Mouse (Mus musculus) spleen, postnatal 10 days (tissue): Measurements from ENCODE around the gene Cldnd2.

ENCODE experiments used
- DNase-seq, 2 experiments: peaks; one replicate each; pipeline ENCODE4 v3.0.0; 2021 to 2022; ENCODE audit warnings: low spot score in 2 of 2

The Cldnd2 gene

DNA sequence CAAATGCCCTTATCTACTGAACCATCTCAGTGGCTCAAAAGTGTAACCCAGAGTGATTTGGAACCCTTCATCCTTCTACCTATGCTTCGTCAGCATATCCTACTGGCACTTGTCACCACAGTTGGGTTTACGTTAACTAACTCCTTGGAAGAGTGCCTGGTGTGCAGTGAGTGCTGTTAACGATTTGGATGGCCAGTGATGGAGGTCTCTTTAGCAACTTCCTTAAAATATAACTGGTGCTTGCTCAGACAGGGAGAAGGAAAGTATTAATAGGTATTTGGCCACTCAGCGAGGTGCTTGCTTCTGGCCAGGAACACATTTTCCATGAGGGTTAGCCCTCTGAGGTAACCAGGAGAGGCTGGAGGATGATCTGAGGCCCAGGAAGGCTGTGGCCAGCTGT is 7.2 kb downstream of the Cldnd2 start:
- DNase-seq = no peak

DNA sequence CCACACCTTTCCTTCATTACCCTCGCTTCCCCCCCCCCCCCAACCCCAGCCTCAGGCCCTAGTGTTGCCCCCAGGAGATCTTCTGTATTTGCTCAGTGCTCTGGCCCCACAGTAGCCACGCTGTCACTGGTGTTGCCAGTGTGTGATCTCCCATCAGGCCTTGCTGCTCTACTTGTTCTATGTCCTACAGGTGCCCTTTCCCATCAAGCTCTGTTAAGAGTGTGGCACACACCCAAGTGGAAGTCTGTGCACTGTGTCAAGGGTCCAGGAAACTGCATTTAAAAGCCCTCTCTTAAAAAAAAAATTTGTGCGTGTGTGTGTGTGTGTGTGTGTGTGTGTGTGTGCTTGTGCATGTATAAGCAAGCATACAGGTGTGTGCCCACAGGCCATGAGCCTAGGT is 7.7 kb downstream of the Cldnd2 start:
- DNase-seq = no peak

DNA sequence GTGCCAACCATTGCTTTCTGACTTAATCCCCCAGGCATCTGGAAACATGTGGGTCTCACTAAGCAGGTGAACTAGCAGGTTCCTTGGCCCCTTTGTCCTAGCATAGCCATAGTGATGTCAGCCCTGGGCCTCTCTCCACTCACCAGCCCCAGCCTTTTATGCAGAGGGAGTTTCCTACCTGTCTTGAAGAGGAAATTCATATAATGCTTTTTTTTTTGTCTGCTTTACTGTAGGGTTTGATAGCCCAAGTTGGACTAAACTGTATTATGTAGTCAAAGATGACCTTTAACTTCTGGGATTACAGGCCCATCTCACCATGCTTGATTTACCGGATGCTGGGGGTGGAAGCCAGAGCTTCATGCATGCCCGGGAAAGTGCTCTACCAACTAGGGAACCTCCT is 9.2 kb downstream of the Cldnd2 start:
- no peak for DNase-seq

DNA sequence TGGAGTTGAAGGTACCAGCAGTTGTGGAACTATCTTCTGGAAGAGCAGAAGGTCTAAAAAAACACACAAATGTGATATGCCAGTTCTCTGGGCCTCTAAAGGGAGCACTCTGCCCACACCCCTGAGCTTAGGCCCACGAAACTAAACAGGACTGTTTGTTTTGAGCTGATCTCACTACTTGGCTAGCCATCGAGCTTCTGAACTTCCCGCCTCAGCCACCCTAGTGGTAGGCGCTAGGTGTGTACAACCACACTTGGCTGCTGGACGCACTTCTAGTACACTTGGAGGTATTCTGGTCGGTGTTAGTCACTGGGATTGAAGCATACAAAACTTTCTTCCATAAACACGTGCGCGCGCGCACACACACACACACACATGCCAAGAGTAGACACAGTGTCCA is 11.1 kb downstream of the Cldnd2 start:
- DNase-seq = no peak

DNA sequence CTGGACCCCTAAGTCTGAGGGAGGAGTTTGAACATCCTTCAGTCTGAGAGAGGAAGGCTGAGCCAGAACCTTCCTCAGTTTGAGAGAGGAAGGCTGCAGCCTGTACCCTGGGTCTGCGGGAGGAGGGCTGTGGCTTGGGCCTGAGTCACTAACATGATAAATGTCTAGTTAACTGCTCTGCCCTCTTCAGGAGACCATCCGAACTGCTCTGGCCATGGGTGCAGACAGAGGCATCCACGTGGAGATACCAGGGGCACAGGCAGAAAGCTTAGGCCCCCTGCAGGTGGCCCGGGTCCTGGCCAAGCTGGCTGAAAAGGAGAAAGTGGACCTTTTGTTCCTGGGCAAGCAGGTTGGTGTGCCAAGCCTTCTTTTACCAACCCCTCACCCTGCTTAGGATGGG is 12.0 kb downstream of the Cldnd2 start:
- DNase-seq = peak; percentile 27 to 76

DNA sequence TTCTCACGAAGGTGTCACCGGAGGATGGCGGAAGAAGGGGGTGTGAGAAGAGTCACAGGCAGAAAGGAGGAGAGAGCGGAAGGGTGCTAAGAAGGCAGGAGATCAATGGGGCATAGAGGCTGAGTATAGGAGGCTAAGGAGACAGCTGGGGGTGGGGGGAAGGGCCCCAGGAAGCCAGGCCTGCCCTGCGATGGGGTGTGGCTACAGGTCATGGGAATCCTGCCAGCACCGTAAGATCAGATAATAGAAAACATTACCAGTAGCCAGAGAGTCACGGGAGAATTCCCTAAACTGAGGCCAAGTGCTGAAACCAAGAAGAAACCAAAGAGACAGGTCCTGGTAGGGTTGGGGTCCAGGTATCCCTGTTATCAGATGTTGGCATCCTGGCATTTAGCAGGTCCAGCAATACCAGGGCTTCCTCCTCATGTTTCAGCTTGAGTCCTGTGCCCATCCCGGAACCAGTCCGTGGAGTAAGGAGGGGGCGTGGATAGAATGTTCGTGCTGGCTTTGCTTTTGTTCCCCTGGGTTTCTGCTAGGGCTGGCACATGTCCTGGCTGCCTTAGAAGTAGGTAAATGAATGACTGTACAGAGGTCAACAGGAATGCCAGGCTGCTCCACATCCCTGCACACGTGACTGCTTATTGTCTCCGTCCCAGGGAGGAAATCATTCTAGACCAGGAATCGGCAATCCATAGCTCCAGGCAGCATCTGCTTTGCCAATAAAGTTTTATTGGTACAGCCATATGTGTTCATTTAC is 13.2 kb downstream of the Cldnd2 start:
- DNase-seq = no peak

DNA sequence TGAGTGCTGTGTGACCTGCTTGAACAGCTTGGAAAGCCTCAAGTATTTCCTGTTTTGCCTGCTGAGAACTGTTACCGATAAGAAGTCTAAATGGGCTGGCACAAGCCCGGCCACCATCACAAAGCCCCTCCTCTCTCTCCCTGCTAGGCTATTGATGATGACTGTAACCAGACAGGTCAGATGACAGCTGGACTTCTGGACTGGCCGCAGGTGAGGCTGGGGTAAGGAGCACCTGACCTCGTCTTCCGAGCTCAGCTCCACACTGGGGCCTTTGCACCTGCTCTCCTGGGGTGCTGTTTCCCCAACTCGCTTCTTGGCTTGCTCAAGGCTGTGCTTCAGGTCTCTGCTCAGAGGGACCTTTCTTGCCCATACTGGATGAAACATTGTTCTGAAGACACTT is 13.8 kb downstream of the Cldnd2 start:
- DNase-seq = no peak

DNA sequence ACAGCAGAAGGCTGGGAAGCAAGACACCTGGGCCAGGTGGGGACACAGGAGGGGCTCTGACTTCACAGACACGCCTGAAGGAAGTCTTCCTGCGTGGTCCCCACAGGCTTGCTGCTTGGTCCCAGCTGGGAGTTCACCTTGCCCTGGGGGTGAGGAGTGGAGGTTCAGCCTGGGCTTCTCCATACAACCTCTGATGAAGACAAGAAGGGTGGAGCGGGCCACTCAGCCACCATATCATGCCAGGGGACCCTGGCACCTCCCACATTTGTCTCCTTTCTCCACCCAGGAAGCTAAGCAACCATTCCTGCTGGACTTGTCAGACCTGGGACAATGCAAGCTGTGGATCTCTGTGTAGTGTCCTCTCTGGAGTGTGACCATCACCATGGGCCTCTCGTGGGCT is 22.3 kb downstream of the Cldnd2 start, which contains the start of gene Vsig10l:
TSS of gene Vsig10l (plus strand) at position 301 of the 400 bp plus-strand sequence.
- no peak for DNase-seq

DNA sequence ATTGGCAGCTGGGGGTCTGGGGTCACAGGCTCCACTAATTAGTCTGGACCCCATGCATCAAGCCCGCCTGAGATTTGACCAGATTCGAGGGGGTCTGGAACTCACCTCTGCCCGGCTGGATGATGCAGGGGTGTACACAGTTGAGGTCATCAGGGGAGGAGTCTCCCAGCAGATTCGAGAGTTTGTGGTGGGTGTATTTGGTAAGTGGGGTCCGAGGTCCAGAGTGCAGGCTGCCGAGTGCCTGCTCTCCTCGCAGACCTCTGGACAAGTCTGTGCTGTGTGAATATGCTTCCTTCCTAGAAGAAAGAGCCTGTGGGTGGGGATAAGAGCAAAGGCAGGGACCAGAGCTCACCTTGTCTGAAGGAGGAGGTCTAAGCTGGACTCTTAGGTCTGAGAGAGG is 23.4 kb downstream of the Cldnd2 start:
- no peak for DNase-seq

DNA sequence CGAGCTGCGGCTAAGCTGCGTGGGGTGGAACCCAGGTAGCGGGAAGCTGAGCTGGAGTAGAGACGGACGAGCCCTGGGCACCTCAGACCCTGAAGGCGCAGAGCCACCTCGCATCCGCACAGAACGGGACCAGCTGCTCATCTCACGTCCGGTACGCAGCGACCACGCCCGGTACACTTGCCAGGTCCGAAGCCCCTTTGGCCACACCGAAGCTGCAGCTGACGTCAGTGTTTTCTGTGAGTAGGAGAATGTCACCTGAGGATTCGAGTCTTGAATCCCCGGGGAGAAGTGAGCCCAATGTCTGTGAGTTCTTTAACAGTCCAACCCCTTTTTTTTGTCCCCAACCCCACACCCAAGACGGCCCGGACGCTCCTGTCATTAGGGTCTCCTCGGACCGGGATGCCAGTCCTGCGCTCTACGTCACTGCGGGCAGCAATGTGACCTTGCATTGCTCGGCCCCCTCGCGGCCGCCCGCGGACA is 24.3 kb downstream of the Cldnd2 start:
- DNase-seq = peak in 1 of 2 experiments; percentile 31

DNA sequence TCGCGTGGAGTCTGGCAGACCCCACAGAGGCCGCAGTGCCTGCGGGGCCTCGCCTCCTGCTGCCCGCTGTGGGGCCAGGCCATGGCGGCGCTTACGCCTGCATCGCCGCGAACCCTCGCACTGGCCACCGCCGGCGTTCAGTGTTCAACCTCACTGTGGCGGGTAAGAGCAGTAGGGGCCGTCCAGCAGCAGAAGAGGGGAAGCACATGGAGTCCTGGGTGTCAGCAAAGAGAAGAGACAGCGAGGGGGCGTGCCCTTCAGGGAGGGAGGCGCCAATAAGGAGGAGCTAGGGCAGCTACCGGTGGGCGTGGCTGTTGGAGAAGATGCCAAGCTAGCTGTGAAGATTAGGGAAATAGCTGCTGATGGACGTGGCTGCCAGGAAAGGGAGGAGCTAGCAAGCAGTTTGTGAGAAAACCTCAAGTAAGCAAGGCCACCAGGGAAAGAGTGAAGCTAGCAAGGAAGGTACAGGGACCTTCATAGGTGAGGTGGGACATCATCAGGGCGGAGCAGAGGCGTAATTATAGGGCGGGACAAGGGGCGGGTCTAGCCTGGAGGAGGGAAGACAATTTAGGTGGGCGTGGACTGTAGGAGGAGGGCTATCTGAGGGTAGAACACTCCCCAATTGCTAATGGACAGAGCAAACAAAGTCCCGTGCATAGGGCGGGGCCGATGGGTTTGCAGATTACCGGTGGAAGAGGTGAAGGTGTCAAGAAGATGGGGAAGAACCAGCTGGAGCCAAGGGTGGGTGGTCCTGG is 24.9 kb downstream of the Cldnd2 start:
- DNase-seq = peak; percentile 76 to 94

DNA sequence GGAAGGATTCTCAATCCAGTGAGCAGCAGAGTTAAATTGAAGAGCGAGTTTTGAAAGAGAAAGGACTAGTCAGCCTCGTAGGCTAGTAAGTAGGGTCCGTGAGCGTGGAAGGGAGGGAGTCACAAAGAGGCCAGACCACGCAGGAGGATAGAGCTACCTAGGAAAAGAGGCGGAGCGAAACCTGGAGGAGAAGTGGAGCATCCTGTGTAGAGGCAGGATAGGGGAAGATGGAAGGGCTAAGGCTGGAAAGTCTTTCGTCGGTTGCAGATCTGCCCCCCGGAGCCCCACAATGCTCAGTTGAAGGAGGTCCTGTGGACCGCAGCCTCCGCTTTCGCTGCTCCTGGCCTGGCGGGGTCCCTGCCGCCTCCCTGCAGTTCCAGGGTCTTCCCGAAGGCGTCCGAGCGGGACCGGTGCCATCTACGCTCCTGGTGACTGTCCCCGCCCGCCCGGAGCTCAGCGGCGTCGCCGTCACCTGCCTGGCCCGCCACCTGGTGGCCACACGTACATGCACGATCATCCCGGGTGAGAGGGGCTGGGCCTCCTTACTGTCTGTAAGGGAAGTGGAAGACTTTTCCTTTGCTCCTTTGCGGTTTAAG is 25.6 kb downstream of the Cldnd2 start:
- peak; percentile 73 to 89 for DNase-seq

DNA sequence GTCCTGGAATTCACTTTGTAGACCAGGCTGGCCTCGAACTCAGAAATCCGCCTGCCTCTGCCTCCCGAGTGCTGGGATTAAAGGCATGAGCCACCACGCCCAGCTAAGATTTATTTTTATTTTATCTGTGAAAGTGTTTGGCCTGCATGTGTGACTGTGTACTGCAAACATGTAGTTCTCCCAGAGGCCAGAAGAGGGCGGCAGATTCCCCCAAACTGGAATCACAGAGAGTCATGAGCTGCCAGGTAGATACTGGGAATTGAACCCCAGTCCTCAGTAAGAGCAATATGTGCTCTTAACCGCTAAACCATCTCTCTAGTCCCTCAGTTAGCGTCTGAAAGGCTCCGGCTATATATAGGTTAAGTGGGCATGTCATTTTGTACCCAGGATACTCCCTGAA is 29.8 kb downstream of the Cldnd2 start:
- DNase-seq = peak; percentile 20 to 65

DNA sequence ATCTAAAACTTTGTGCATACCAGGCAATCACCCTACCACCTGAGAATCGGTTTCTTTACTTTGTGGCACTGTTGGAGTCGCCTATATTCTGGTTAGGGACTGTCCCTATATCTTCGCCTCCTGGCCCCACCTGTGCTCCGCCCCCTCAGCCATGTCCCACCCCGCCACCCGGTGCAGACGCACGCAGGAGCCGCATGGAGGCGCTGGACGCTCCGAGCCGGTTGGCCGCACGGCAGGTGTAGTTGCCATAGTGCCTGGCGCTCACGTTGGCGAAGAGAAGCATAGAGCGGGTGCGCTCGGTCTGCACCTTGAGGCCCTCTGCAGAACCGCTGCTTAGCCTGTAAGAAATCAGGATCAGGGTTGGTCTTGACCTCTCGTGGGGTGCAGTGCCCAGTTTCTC is 35.1 kb downstream of the Cldnd2 start:
- DNase-seq = peak in 1 of 2 experiments; percentile 49

DNA sequence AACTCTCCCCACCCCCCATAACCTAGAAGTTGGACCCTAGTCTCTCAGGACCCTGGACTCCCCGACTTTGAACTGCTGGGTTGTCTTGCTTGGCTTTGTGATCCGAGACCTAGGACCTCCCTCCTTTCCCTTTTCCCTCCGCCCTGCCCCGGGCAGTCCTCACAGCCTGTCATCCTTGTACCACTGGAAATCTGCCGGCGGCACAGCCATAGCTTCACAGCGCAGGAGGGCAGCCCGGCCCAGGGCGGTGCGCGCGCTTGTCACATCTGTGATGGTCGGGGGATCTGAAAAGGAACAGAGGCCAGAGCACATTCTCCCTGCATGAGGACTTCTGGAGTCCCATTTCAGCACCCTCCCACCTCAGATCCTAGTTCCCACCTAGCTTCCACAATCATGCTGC is 35.8 kb downstream of the Cldnd2 start:
- no peak for DNase-seq

DNA sequence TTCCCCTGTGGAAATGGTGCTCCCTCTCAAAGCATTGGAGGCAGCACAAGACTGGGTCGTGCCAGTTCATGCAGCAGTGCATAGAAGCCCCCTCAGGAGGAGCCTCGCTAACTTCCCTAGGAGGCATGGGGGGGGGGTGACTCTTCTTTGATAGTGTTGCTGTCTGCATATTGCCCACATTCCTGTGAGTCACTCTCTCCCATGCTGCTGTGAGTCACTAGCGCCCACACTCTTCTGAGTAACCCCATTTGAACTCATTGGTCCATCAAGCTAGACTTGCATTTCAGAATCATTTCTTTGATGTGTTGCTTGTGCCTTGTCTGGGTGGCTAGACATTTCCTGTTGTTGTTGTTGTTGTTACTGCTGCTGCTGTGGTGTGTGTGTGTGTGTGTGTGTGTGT is 40.6 kb downstream of the Cldnd2 start:
- DNase-seq = no peak

DNA sequence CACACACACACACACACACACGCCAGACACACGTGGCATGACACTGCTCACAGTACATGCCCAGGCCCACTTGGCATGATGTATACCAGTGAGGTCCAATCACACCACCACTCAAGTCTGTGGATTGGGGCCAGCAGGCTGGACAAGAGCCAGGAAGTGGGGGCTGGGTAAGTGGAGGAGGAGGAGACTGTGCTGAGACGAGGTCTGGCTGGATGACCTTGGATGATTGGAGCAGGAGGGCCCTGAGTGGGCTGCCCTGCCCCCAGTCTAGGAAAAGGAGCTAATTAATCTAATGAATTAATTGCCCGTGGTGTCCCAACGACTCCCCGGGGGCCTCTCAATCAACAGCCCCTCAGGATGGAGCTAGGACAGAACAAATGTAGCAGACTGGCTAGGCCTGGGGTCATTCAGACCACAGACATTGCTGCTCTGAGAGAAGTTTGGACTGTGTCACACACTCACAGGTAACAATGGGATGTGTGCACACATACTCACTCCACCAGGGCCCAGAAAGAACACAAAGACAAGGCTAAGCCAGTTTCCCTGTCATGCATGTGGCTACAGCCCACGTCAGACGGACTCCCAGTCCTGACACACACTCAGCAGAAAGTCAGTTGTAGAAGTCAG is 41.6 kb downstream of the Cldnd2 start:
- no peak for DNase-seq

DNA sequence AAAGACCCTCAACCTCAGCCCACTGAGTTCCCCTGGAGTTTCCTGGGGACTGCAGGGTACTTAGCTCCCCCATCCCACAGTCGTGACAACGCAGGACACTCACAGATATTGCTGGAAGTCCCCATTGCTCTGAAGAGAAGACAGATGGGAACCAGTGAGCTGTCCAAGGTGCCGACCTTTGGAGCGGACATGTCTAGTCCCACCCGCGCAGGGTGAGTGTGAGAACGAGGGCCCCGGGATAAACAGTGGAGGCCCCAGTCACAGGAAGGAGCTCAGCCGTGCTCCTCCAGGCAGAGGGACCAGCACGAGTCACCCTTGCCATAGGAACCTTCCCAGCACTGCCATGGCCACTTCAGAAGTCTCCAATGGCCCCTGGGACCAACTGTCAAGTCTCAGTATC is 42.7 kb downstream of the Cldnd2 start:
- DNase-seq = peak in 1 of 2 experiments; percentile 30

DNA sequence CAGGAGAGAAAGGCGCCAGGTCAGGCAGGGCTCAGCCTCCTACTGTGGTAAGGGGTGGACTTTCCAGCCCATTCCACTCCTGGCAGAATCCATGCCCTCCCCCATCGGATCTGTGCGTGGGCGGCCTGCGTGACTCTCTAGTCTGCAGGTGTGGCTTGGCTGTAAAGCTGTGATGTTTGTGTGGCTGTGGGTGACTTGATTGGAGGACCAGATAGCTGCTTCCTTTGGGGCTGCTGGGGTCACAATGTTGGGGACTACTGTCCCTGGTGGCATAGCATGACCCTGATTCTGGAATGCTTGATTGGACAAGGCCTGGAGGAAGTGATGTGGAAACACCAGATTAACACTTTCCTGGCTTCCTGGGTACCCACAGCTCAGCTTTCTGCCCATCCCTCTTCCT is 48.1 kb downstream of the Cldnd2 start:
- DNase-seq = no peak

DNA sequence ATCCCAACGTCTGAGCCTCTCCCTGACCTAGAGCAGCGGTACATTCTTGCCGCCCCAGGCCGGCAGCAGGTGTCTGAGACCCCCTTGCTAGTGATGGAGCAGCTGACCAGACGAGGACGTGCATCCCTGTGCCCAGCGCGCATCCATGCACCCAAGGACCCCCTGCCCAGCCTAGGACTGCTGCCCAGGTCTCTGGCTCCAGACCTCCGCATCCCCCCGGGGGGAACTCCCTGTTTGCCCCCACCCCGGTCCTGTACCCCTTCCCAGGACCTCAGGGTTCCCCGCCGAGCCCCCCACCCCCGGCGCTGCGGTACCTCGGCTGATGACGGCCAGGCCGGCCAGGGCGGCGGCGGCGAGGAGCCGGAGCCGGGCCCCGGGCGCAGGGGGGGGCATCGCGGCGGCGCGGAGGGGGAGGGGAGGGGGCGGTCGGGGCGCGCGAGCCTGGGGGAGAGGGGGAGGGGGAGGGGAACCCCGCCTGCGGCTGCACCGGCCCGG is 49.1 kb downstream of the Cldnd2 start, which contains the start of gene Iglon5:
TSS of gene Iglon5 (minus strand) at position 445 of the 495 bp plus-strand sequence.
- no peak for DNase-seq

DNA sequence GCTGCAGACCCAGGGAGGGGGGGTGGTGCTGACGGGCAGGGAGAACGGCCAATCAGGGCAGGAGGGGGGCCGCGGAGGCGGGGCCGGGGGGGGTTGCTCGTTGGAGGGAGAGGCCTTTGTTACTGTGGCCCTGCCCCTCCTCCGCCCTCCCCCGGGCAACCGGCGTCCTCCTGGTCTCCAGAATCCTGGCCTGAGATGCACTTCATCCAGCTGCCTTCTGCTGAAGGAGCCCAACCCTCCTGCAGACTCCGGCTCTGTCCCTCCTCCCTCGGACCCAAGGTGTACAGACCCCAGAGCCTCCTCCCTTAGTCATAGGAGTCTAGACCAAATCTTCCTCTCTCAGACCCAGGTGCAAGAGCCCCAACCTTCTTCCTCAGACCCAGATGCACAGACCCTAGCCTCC is 49.6 kb downstream of the Cldnd2 start:
- no peak for DNase-seq

DNA sequence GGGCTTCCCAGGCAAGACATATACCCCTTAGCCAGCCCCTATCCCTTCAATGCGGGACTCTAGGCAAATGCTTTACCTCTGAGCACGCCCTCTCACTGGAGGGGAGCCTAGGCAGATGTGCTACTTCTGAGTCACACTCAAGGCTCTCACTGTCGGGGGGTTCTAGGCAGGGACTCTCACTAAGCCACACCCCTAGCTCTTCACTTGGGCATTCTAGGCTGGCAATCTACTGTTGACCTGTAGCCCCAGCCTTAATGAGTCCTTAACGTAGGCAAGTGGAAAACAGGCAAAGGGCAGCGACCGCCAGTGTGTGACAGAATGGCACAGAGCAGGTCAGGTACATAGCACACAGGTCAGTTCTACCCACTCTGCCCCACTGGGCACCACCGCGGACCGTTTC is 50.3 kb downstream of the Cldnd2 start:
- DNase-seq = no peak
